Mouse (Mus musculus): ENCODE measurements around the gene Alkbh5.
"Not testable (repeated sequence)": the region's sequence is repeated elsewhere in the genome, so short reads cannot be mapped to it uniquely, and the experiment has no call there.

The Alkbh5 gene

GRCm38 (mm10) chr11:60545433-60545832, 9.3 kb downstream of the Alkbh5 start:
- no peak for DNase-seq

- no peak for DNase-seq
Measured at GRCm38 (mm10) chr11:60548112-60548511, 11.9 kb downstream of the Alkbh5 start.

GRCm38 (mm10) chr11:60553091-60553490, 16.9 kb downstream of the Alkbh5 start:
- DNase-seq = no peak

- DNase-seq = no peak
Measured at GRCm38 (mm10) chr11:60557675-60558074, 21.5 kb downstream of the Alkbh5 start.

- peak; percentile 51 to 56 for DNase-seq
Measured at GRCm38 (mm10) chr11:60559342-60559741, 23.2 kb downstream of the Alkbh5 start.

GRCm38 (mm10) chr11:60574006-60574405, 37.8 kb downstream of the Alkbh5 start:
- DNase-seq = not testable (repeated sequence)

Measured in thymus, postnatal 36 days (tissue).